Mouse (Mus musculus): ENCODE results near the gene Gsg1l2. TPM values are rescaled to one million over a fixed set of nuclear protein-coding genes. Genes with fewer than 3 reads are reported as not detected.
A peak's percentile ranks its signal among the peaks of the same experiment; 100 is the strongest.

Gsg1l2 gene
- polyA plus RNA-seq, 1 experiment from 2014 or later: not detected

DNA sequence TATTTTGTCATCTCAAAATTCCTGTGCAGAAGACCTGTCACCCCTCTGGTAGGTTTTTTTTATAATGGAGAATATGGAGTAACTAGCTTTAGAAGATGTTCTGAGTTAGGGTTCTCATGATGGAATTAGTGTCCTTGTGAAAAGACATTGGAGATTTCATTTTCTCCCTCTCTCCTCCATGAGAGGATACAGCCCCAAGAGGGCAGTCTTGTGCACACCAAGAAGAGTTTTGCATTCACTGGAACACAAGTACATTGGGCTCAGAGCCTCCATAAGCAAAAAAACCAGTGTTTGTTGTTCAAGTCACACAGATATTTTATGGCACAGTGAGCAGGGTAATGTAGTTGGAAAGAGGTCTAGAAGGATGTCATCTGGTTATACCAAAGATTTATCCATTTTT lies 32.8 kb upstream of the Gsg1l2 start:
- H3K36me3 ChIP-seq (ENCODE audit: control insufficient read depth, insufficient read depth, low read length): no peaks in the 10 kb centered on the region
- no peaks in the 10 kb centered on the region for H3K4me1 ChIP-seq (ENCODE audit: control insufficient read depth in 2 of 2, insufficient read depth in 2 of 2, low read length in 2 of 2)
- ATAC-seq (ENCODE audit: insufficient number of reproducible peaks, insufficient read depth, low FRiP score, low read depth): no peak
- H3K9me3 ChIP-seq (ENCODE audit: control insufficient read depth, low read length): no peaks in the 10 kb centered on the region
- H3K27ac ChIP-seq (replicated peaks in 1 of 2; ENCODE audit: control insufficient read depth in 1 of 2, insufficient read depth in 1 of 2, low read depth in 2 of 2, low read length in 2 of 2): no peak overlapping the region
- H3K9ac ChIP-seq (ENCODE audit: low read length): no peak overlapping the region
- no peak overlapping the region for H3K4me3 ChIP-seq (ENCODE audit: control insufficient read depth in 1 of 2, insufficient read depth in 1 of 2, low read depth in 1 of 2, low read length in 2 of 2)
- no peaks in the 10 kb centered on the region for H3K27me3 ChIP-seq (ENCODE audit: control insufficient read depth, insufficient read depth, low read length)
- no peak overlapping the region for H3K4me2 ChIP-seq (ENCODE audit: low read length)

DNA sequence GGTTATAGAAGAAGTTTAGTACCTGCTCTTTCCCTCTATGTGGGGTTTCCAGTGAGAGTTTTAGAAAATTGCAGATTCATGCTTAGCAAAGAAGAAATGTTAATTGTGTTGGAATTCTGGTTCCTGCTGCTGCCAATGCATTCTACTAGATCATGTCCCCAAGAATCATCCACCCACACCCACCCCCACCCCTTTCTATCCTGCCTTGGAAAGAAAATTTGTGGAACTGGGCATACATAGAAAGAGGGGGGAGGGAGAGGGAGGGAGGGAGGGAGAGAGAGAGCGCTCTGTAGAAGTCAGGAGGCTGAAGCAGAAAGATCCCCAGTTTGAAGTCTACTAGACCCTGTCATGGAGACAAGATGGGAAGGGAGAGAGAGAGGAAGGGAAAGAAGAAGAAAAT lies 18.1 kb upstream of the Gsg1l2 start:
- Histone ChIP-seq H3K9ac (ENCODE audit: low read length) (no peak overlapping the region), H3K36me3 (ENCODE audit: control insufficient read depth, insufficient read depth, low read length) (no peaks in the 10 kb centered on the region), H3K9me3 (ENCODE audit: control insufficient read depth, low read length) (no peaks in the 10 kb centered on the region), H3K4me1 (ENCODE audit: control insufficient read depth in 2 of 2, insufficient read depth in 2 of 2, low read length in 2 of 2) (no peaks in the 10 kb centered on the region), H3K27me3 (ENCODE audit: control insufficient read depth, insufficient read depth, low read length) (no peaks in the 10 kb centered on the region), H3K27ac (replicated peaks in 1 of 2; ENCODE audit: control insufficient read depth in 1 of 2, insufficient read depth in 1 of 2, low read depth in 2 of 2, low read length in 2 of 2) (no peak overlapping the region), H3K4me2 (ENCODE audit: low read length) (no peak overlapping the region), H3K4me3 (ENCODE audit: control insufficient read depth in 1 of 2, insufficient read depth in 1 of 2, low read depth in 1 of 2, low read length in 2 of 2) (no peak overlapping the region)
- ATAC-seq (ENCODE audit: insufficient number of reproducible peaks, insufficient read depth, low FRiP score, low read depth): no peak
- WGBS: 90% methylated on average over 1 of the region's 1 CpGs

DNA sequence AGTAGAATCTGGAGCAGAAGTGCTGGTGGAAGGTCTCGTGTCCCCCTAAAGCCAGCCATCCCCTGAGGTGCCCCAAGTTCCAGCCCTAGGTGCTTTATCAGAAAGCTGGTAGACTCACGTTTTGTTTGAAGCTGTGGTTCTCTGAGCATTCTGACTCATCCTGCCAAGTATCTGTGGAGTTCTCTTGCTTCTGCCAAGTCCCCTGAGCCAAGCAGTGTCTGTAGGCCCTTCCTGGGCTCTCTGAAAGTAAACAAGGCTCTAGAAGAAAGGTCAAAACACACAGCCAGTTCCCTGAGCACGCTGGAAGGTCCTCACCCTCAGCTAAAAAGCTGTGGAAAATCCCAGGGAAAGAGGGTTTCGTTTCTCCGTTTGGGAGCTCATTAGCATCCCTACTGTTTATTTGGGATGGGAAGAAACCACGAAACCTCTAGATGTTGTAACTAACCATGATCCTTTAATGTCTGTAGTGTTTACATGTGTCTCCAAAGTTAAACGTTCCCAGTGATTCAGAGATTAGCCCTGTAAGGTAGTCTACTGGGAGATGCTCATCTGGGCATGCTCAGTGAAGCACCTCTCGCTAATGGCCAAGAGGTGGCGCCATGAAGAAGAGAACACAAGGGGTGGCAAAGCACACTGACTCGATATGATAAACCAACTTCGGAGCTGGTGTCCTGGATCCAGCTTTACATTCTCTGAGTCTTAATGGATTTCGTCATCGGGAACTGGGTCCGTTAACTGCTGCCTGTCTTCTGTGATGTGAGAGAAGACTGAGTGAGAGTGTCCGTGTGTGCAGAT lies 16.8 kb upstream of the Gsg1l2 start:
- no peak overlapping the region for H3K27ac ChIP-seq (replicated peaks in 1 of 2; ENCODE audit: control insufficient read depth in 1 of 2, insufficient read depth in 1 of 2, low read depth in 2 of 2, low read length in 2 of 2)
- no peaks in the 10 kb centered on the region for H3K4me1 ChIP-seq (ENCODE audit: control insufficient read depth in 2 of 2, insufficient read depth in 2 of 2, low read length in 2 of 2)
- no peak for ATAC-seq (ENCODE audit: insufficient number of reproducible peaks, insufficient read depth, low FRiP score, low read depth)
- no peaks in the 10 kb centered on the region for H3K9me3 ChIP-seq (ENCODE audit: control insufficient read depth, low read length)
- 67% methylated on average over 15 of the region's 15 CpGs for WGBS
- H3K4me3 ChIP-seq (ENCODE audit: control insufficient read depth in 1 of 2, insufficient read depth in 1 of 2, low read depth in 1 of 2, low read length in 2 of 2): no peak overlapping the region
- no peaks in the 10 kb centered on the region for H3K36me3 ChIP-seq (ENCODE audit: control insufficient read depth, insufficient read depth, low read length)
- no peak overlapping the region for H3K4me2 ChIP-seq (ENCODE audit: low read length)
- H3K9ac ChIP-seq (ENCODE audit: low read length): no peak overlapping the region
- no peaks in the 10 kb centered on the region for H3K27me3 ChIP-seq (ENCODE audit: control insufficient read depth, insufficient read depth, low read length)

DNA sequence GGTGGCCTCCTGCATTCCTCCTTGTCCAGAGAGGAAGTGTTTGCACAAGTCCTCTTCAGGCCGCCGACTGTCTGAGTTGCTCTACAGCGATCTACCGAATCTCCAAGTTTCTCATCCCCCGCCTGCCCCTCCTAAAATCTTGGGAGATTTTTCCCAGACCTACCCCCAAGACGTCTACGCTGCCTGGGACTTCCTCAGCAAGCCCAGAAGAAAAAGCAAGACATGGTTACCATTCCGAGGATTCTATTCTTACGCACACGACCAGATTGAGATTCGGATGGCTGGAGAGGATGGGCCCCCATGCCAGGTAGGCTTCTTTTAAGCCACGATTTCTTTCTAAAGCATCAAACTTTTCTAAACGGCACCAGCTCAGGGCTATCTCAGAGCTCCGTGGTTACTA lies 3.4 kb upstream of the Gsg1l2 start, which contains the start of gene Glp2r:
Glp2r (minus strand) TSS at position 101 of the 400 bp plus-strand sequence.
- Histone ChIP-seq H3K9me3 (ENCODE audit: control insufficient read depth, low read length) (no peaks in the 10 kb centered on the region), H3K36me3 (ENCODE audit: control insufficient read depth, insufficient read depth, low read length) (no peaks in the 10 kb centered on the region), H3K4me3 (ENCODE audit: control insufficient read depth in 1 of 2, insufficient read depth in 1 of 2, low read depth in 1 of 2, low read length in 2 of 2) (no peak within 1 kb of the TSS), H3K27me3 (ENCODE audit: control insufficient read depth, insufficient read depth, low read length) (no peaks in the 10 kb centered on the region), H3K4me2 (ENCODE audit: low read length) (no peak within 1 kb of the TSS), H3K27ac (replicated peaks in 1 of 2; ENCODE audit: control insufficient read depth in 1 of 2, insufficient read depth in 1 of 2, low read depth in 2 of 2, low read length in 2 of 2) (no peak within 1 kb of the TSS), H3K9ac (ENCODE audit: low read length) (no peak within 1 kb of the TSS), H3K4me1 (ENCODE audit: control insufficient read depth in 2 of 2, insufficient read depth in 2 of 2, low read length in 2 of 2) (no peaks in the 10 kb centered on the region)
- ATAC-seq (ENCODE audit: insufficient number of reproducible peaks, insufficient read depth, low FRiP score, low read depth): no peak
- 75% methylated on average over 14 of the region's 14 CpGs for WGBS

DNA sequence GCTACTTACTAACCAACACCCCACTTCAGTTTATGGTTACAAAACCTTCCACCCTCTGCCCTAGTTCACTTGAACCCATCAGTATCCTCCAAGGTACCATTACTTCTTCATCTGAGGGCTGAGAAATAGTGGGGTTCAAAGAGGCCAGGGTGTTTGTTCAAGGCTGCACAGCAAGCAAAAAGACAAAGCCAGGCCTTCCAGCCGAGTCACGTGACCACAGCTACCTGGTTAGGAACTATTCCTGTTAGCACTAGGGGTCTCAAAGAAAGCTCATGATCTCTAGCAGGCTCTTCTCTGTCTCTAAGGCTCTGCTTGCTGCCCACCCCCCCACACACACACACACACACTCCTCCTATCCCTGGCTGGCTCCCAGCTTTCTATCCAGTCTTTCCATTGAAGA lies 2.7 kb upstream of the Gsg1l2 start:
- H3K4me3 ChIP-seq (ENCODE audit: control insufficient read depth in 1 of 2, insufficient read depth in 1 of 2, low read depth in 1 of 2, low read length in 2 of 2): no peak overlapping the region
- H3K4me1 ChIP-seq (ENCODE audit: control insufficient read depth in 2 of 2, insufficient read depth in 2 of 2, low read length in 2 of 2): no peaks in the 10 kb centered on the region
- no peak for ATAC-seq (ENCODE audit: insufficient number of reproducible peaks, insufficient read depth, low FRiP score, low read depth)
- no peak overlapping the region for H3K4me2 ChIP-seq (ENCODE audit: low read length)
- no peak overlapping the region for H3K9ac ChIP-seq (ENCODE audit: low read length)
- H3K27me3 ChIP-seq (ENCODE audit: control insufficient read depth, insufficient read depth, low read length): no peaks in the 10 kb centered on the region
- H3K9me3 ChIP-seq (ENCODE audit: control insufficient read depth, low read length): no peaks in the 10 kb centered on the region
- no peak overlapping the region for H3K27ac ChIP-seq (replicated peaks in 1 of 2; ENCODE audit: control insufficient read depth in 1 of 2, insufficient read depth in 1 of 2, low read depth in 2 of 2, low read length in 2 of 2)
- H3K36me3 ChIP-seq (ENCODE audit: control insufficient read depth, insufficient read depth, low read length): no peaks in the 10 kb centered on the region
- 57% methylated on average over 2 of the region's 2 CpGs for WGBS

DNA sequence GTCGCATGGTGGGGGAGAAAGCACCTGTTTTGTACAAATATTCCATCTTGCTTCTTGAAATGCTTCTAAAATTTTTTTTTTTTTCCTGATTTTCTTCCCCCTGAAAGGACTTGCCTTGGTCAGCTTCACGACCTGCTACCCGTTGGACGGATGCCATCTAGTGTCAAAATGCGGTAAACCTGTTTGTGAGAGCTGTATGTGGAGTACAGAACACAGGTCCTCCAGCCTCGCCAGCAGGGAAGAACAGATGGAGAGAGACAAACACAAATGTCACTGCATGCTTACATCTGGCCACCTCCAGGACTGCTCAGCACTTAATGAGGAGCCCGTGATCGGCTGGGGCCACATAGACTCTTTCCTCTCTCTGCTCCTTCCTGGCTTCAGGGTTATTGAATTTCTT lies 1.8 kb upstream of the Gsg1l2 start:
- no peak overlapping the region for H3K4me2 ChIP-seq (ENCODE audit: low read length)
- 21% methylated on average over 8 of the region's 8 CpGs for WGBS
- ATAC-seq (ENCODE audit: insufficient number of reproducible peaks, insufficient read depth, low FRiP score, low read depth): no peak

DNA sequence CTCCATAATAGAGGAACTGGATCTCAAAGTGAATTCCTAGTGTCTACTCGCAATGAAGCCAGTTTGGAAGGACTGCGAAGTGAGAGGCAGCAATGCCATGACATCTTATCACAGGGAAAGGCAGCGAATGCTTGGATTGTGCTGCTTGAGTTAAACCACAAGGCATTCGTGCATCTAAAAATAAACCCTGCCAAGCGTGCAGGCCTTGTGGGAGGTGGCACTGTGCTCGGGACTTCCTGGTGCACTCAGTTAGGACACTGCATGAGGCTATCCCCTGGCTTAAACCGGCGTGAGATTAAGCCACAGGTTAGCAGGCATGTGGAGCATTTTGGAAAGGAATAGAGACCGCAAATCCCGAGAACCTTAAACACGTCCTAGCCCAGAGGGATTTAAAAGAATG lies 15.8 kb downstream of the Gsg1l2 start:
- no peak overlapping the region for H3K9ac ChIP-seq (ENCODE audit: low read length)
- no peak overlapping the region for H3K4me3 ChIP-seq (ENCODE audit: control insufficient read depth in 1 of 2, insufficient read depth in 1 of 2, low read depth in 1 of 2, low read length in 2 of 2)
- no peaks in the 10 kb centered on the region for H3K9me3 ChIP-seq (ENCODE audit: control insufficient read depth, low read length)
- peaks cover 10 to 16% of the 10 kb centered on the region in 2 experiments for H3K4me1 ChIP-seq (ENCODE audit: control insufficient read depth in 2 of 2, insufficient read depth in 2 of 2, low read length in 2 of 2)
- ATAC-seq (ENCODE audit: insufficient number of reproducible peaks, insufficient read depth, low FRiP score, low read depth): peak; percentile 66; the same call in 1 of the 2 replicates
- H3K27me3 ChIP-seq (ENCODE audit: control insufficient read depth, insufficient read depth, low read length): no peaks in the 10 kb centered on the region
- 30% methylated on average over 11 of the region's 11 CpGs for WGBS
- H3K36me3 ChIP-seq (ENCODE audit: control insufficient read depth, insufficient read depth, low read length): no peaks in the 10 kb centered on the region
- peak overlapping the region; percentile 90 to 91 for H3K27ac ChIP-seq (replicated peaks in 1 of 2; ENCODE audit: control insufficient read depth in 1 of 2, insufficient read depth in 1 of 2, low read depth in 2 of 2, low read length in 2 of 2)
- 0 out of 2 replicates have a peak overlapping the region, but pooled peaks have one; percentile 24 for H3K4me2 ChIP-seq (ENCODE audit: low read length)

More for the DNA sequence above, 1.8 kb upstream of the Gsg1l2 start:
- no peaks in the 10 kb centered on the region for H3K27me3 ChIP-seq (ENCODE audit: control insufficient read depth, insufficient read depth, low read length)
- H3K4me3 ChIP-seq (ENCODE audit: control insufficient read depth in 1 of 2, insufficient read depth in 1 of 2, low read depth in 1 of 2, low read length in 2 of 2): no peak overlapping the region
- no peaks in the 10 kb centered on the region for H3K9me3 ChIP-seq (ENCODE audit: control insufficient read depth, low read length)
- no peaks in the 10 kb centered on the region for H3K4me1 ChIP-seq (ENCODE audit: control insufficient read depth in 2 of 2, insufficient read depth in 2 of 2, low read length in 2 of 2)
- H3K9ac ChIP-seq (ENCODE audit: low read length): no peak overlapping the region
- no peak overlapping the region for H3K27ac ChIP-seq (replicated peaks in 1 of 2; ENCODE audit: control insufficient read depth in 1 of 2, insufficient read depth in 1 of 2, low read depth in 2 of 2, low read length in 2 of 2)
- H3K36me3 ChIP-seq (ENCODE audit: control insufficient read depth, insufficient read depth, low read length): no peaks in the 10 kb centered on the region

DNA sequence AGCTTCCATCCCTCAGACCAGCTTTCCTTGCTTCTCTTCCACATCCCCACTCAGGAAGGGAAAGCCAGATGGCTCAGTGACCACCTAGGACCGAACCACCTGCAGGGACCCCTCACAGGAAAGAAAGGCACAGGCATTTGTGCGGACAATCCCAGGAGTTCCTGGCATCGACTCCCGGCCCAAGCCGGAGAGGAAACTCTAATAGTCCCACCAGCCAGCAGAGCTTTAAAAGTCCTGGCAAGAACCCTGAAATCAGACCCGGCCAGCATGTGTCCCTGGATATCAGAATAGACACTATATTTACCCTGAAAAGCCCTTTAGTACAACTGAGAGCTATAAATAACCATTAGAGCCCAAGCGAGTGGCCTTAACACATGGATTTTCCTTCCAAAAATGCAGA lies 23.5 kb downstream of the Gsg1l2 start, which contains the start of gene Dhrs7c:
Dhrs7c (plus strand) TSS at position 257 of the 400 bp plus-strand sequence.
- peak; percentile 64; the same call in 1 of the 2 replicates for ATAC-seq (ENCODE audit: insufficient number of reproducible peaks, insufficient read depth, low FRiP score, low read depth)
- Histone ChIP-seq H3K27me3 (ENCODE audit: control insufficient read depth, insufficient read depth, low read length) (no peaks in the 10 kb centered on the region), H3K36me3 (ENCODE audit: control insufficient read depth, insufficient read depth, low read length) (no peaks in the 10 kb centered on the region), H3K4me1 (ENCODE audit: control insufficient read depth in 2 of 2, insufficient read depth in 2 of 2, low read length in 2 of 2) (peaks cover 15 to 32% of the 10 kb centered on the region in 2 experiments), H3K4me3 (ENCODE audit: control insufficient read depth in 1 of 2, insufficient read depth in 1 of 2, low read depth in 1 of 2, low read length in 2 of 2) (peak within 1 kb of the TSS in 1 of 2 experiments; percentile 9; a peak in 1 of 4 replicates), H3K9ac (ENCODE audit: low read length) (no peak within 1 kb of the TSS), H3K27ac (replicated peaks in 1 of 2; ENCODE audit: control insufficient read depth in 1 of 2, insufficient read depth in 1 of 2, low read depth in 2 of 2, low read length in 2 of 2) (peak within 1 kb of the TSS; percentile 84 to 86), H3K4me2 (ENCODE audit: low read length) (peak within 1 kb of the TSS; percentile 47), H3K9me3 (ENCODE audit: control insufficient read depth, low read length) (no peaks in the 10 kb centered on the region)
- WGBS: 32% methylated on average over 7 of the region's 7 CpGs

All from heart, embryonic 14.5 days (tissue).